Mouse (Mus musculus): ENCODE results near the gene Slc45a1.
A peak's percentile ranks its signal among the peaks of the same experiment; 100 is the strongest.

Slc45a1 gene

DNA sequence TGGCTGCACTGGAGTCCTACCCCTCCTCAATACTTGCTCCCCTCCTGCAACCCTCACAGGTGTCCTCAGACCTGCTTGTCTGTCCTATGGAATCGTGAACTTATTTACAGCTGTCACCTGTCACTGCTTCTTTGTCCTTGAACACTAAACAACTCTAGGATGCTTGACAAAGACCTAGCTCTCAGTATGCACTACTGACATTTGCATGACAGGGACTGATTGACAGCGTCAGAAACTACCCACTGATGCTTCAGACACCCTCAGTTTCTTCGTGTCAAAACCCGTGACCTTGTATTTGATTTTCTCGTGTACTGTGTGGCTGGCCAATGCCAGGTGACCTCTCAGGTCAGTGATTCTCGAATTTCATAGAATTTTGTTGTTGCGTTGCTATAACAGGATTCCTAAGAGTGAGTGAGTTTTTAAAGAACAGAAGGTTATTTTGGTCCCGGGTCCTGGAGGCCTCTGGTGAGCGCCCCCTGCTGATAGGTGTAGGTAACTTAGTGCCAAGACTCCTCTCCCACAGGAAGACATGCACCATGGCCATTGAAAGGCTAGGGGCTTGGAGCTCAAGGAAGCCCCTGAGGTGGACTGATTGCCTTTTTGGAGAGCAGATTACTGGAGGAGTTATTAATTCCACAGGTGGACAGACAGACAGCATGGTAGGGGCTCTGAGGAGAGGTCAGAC, 8.1 kb upstream of the Slc45a1 start:
- no peak for DNase-seq (ENCODE audit: low spot score)

DNA sequence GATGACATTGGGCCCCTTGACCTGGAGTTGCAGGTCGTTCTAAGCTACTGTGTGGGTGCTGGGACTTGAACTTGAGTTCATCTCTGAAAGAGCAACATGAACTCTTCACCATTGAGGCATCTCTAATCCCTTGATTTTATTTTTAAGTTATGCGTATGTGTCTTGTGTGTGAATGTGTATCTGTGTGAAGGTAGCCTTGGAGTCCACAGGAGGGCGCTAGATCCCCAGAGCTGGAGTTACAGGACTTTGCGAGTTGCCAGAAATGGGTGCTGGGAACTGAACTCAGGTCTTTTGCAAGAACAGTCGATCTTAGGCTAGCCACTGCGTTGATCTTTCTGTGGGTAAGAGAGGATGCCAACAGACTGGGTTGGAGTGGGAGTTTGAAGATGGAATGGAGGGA, 4.5 kb upstream of the Slc45a1 start:
- no peak for DNase-seq (ENCODE audit: low spot score)

DNA sequence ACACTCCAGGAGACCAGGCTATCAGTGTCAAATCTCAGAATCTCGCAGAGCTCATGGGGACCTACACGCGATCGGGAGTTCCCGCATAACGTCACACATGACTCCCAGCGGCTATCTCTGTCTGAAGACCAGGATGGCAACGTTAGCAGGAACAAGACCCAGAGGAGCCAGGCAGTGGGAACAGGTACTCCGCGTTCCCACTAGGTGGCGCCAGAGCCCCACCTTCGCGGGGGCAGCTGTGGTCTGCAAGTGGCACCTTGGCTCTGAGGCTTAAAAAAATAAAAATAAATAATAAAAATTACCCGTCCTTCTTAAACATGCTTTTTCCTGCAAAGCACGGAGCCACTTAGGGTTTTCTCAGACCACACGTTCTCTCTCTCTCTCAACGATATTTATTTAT, 4.0 kb upstream of the Slc45a1 start:
- DNase-seq (ENCODE audit: low spot score) = peak; percentile 80

DNA sequence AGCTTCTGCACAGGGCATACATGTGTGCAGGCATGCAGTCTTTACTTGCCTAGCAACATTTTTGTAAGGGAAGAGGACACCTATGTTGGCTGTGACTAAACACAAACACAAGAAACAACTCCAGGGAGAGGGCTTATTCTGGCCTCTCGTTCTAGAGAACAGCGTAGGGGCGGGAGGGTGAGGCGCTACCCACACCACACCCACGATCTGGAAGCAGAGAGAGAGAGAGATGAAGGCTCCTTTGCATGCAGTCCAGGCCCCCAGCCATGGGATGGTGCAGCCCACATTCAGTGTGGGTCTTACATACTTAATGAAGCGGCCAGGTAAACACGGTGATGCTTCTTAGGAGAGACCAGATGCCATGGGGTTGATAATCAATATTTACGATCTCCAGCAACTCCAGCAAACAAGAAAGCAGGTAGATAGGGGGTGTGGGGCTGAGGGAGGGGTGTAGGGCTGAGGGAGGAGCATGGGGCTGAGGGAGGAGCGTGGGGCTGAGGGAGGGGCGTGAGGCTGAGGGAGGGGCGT, 1.2 kb upstream of the Slc45a1 start:
- no peak for DNase-seq (ENCODE audit: low spot score)

DNA sequence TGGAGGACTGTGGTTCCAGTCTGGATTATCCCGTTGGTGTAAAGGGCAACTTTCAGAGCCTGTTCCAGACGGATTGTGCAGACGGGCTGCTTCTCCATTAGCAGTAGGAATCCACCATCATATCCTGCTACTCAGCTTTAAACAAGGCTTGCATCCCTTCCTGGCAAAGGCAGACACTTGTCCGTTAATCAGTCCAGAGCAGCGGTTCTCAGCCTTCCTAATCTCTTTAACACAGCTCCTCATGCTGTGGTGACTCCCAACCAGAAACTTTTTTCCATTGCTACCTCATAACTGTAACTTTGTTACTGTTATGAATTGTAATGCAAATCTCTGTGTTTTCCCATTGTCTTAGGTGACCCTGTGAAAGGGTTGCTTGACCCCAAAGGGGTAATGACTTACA, 2.6 kb downstream of the Slc45a1 start:
- no peak for DNase-seq (ENCODE audit: low spot score)

DNA sequence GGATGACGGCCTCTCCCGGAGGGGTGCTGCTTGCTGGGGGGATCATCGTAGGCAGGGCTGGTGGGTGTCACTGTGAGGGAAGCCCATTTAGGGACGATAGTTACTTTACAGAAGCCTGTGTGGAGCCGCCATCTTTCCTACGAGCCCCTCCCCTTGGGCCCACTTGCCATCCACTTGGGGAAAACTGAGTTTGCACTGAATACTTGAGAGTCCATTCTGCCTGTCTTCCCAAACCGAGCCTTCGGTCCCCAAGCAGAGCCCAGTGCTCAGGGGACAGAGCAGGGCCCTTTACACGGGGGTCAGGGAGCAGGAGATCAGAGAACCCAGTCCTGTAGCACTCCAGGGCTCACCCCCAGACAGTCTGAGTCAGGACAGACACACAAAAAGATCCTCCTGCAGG, 7.7 kb downstream of the Slc45a1 start:
- DNase-seq (ENCODE audit: low spot score) = no peak

DNA sequence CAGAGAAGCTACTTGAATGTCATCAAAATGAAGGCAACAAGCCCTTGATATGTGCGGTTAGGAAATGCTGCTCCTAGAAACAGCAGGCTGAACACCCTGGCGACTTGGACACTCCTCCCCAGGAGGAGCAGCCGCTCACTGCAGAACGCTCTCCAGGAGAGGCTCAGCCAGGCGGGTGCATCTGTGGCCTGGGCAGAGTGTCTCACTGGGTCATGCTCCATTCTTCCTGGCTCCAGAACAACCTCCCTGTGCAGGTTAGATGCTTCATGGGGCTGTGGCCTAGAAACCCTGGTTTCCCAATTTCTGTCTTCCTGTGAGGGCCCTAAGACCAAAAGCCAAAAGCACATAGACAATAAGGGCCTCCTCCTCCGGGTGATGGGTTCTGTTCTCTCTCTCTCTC, 15.3 kb downstream of the Slc45a1 start:
- DNase-seq (ENCODE audit: low spot score) = no peak

DNA sequence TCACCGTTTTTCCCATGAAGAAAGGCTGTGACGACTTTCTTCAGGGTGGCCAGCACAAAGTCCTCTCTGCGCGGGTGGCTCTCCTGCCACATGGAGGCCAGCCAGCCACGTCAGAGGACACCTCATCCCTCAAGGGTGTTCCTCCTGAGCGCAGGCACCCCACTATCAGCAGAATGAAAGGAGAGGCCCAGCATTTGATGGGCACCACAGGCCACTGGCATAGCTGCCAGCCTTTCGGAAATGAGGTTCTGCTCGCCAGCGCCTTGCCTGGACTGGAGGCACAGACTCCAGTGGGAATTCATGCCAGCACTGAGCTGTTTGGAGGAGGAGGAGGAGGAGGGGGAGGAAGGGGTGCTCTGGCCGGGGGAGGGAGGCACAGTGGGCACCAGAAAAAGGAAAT, 16.4 kb downstream of the Slc45a1 start:
- no peak for DNase-seq (ENCODE audit: low spot score)

DNA sequence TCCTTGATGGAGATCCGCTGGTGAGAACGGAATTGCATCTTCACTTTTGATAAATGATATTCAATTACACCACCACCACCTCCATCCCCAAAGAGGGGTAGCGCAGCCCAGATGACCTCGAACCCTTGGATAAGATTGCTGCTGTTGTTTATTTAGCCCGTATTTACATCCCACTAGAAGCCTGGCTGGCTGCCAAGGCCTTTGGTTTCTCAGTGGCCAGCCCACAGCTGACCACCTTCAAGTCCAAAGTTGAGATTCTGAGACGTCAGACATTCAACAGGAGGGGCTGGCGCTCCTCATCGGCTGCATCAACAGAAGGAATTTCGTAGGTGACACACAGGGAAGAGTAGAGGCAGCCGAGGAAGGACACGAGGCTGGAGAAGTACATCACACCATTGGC, 22.7 kb downstream of the Slc45a1 start:
- DNase-seq (ENCODE audit: low spot score) = no peak

DNA sequence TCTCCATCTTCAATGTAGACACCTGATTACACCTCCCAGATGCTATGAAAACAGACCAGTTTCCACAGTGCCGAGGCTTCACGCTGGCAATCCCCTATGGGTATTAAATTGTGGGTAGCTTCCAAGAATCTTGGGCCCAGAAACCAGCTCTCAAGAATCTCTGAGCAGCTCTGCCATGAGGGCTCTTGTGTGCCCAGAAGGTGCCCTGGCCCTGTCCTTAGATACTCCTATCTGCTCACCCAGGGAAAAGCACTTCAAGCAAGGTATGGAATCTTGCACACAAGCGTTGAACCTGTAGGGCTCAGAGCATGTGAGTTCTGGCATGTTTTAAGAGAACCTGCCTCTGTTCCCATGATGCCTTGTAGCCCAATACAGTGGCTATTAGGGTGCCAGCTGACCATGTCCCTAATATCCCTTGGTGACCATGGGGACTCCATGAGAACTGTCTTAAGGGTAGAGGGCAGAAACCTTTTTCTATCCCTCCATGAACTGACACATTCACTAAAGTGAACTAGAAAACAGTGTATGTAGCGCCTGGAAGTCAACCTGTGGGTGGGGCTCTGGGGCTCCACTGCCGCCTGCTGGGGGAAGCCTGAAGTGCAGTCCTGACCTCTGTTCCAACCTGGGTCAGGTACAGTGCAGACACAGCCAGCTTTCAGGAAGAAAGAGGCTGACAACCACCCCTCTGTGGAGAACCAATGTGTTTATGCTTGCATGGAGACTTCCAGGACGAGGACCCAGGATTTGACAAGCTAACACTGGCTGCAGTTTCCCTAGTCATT, 25.8 kb downstream of the Slc45a1 start:
- DNase-seq (ENCODE audit: low spot score) = peak; percentile 60

DNA sequence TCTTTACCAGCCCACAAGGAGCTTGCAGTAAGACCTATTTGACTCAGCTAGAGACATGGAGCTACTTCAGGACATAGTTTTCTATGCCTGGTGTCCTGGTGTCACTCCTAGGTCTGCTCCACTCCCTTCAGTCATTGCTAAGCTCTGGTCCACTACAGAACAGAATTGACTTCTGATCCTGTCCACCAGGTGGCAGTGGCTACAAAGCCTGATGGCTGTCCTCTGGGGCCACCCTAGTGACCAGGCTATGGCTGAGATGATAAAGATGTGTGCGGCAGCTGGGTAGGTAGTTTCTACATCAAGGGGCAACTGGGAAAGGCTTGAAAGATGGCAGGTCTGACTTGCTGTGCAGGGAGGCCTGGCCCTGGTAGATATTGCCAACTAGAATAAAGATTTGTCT, 26.5 kb downstream of the Slc45a1 start:
- DNase-seq (ENCODE audit: low spot score) = peak; percentile 70

DNA sequence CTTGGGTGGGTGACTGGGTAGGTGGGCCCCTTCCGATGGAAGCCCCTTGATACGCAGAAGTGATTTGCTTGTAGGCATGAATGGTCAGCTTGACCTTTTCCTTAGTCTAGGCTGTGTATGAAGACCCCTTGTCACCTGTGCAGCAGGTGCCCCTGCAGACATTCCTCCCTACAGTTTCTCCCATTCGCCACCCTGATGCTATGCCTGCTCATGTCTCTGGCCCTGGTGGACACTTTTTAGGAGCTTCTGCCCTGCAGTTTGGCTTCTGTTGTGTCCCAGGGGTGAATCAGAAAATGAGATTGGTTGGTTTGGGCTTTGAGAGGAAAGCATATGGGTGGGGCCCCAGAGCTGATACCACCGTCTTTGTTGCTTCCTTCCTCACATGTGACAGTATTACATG, 27.0 kb downstream of the Slc45a1 start:
- no peak for DNase-seq (ENCODE audit: low spot score)

DNA sequence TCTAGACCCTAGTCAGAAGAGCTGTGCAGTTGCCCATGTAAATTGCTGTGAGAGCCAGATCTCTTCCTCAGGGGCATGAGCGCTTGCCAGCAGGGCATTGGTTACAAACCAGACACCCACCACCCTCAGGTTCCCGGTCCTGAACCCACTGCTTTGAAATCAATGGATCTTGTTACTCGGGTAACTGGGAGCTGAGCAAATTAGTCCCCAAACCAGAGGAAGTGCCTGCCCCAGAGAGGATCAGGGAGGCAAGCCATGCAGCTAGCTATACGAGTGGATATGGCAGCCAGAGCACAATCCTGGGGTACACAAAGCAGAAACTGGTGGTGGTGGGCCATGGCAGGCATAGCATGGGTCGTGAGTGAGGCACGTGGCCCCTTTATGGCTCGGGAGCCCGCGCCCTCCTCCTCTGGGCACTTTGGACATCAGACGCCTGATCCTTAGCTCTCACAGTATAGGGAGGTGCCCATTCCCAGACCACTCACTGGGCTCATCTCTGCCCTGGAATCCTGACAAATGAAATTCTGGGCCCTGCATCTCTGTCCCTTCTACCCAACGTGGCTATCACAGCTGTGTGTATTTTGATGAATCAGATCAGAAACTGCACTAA, 27.7 kb downstream of the Slc45a1 start:
- no peak for DNase-seq (ENCODE audit: low spot score)

DNA sequence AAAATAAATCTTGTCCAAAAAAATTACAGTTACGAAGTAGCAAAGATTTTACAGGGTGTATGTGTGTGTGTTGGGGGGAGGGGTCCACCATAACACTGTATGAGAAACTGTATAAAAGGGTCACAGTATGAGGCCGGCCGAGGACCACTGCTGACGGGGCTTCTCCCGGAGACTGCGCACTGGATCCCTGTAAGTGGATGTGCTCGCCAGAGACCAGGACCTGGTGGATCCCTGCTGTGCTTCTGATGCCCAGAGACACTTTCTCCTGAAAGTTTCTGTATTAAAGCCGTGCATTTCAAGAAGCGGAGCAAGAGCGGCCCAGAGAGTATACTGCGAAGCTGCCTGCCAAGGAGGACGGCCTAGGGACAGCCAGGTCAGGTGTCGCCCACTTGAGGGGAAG, 29.3 kb downstream of the Slc45a1 start:
- DNase-seq (ENCODE audit: low spot score) = no peak

DNA sequence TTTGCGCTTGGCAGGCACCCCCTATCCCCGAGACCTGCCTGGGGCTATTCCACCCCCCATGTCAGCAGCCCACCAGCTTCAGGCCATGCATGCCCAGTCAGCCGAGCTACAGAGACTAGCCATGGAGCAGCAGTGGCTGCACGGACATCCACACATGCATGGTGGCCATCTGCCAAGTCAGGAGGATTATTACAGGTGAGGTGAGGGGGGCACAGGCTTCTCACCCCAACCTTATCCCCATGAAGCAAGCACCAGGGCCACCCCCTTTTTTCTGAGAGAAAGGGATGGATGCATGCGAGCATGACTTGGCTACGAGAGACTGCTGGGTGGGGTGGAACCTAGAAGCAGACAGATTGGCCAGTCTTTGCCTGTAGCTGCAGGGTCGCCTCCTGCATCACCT, 33.0 kb downstream of the Slc45a1 start:
- DNase-seq (ENCODE audit: low spot score) = no peak

DNA sequence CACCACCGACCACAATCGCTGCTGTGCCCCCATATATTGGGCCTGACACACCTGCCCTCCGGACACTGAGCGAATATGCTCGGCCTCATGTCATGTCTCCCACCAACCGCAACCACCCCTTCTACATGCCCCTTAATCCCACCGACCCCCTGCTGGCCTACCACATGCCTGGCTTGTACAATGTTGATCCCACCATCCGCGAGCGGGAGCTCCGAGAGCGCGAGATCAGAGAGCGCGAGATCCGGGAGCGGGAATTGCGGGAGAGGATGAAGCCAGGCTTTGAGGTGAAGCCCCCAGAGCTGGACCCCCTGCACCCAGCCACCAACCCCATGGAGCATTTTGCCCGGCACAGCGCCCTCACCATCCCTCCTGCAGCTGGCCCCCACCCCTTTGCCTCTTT, 35.1 kb downstream of the Slc45a1 start:
- DNase-seq (ENCODE audit: low spot score) = no peak

DNA sequence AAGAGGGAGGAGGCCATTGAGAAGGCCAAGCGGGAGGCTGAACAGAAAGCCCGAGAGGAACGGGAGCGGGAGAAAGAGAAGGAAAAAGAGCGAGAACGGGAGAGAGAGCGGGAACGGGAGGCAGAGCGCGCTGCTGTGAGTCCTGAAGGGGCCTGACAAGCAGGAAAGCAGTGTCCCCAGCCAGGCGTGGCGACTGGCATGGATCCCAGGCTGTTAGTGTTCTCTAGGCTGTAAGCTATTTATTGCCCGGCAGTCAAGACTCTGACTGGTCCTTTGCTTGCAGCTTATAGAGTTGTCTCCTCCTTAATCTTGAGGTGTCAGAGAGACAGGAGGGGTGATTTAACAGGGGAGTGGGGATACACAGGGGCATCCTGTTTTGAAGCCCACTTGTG, 35.9 kb downstream of the Slc45a1 start:
- DNase-seq (ENCODE audit: low spot score) = no peak

DNA sequence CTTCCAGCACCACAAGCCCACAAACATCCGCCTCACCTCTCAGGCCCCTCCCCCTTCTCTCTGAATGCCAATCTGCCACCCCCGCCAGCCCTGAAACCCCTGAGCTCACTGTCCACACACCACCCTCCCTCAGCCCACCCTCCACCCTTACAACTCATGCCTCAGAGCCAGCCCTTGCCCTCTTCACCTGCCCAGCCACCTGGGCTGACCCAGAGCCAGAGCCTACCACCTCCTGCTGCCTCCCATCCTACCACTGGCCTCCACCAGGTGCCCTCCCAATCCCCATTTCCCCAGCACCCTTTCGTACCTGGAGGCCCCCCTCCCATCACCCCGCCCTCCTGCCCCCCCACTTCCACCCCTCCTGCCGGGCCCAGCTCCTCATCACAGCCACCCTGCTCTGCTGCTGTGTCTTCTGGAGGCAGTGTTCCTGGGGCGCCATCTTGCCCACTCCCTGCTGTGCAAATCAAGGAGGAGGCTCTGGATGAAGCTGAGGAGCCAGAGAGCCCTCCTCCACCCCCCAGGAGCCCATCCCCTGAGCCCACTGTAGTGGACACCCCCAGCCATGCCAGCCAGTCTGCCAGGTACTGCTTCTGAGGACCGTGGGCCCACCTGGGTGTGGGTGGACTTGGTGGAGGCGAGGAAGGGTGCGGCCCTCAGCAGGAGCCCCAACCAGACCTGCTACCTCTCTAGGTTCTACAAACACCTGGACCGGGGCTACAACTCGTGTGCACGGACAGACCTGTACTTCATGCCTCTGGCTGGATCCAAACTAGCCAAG, 36.5 kb downstream of the Slc45a1 start:
- no peak for DNase-seq (ENCODE audit: low spot score)

DNA sequence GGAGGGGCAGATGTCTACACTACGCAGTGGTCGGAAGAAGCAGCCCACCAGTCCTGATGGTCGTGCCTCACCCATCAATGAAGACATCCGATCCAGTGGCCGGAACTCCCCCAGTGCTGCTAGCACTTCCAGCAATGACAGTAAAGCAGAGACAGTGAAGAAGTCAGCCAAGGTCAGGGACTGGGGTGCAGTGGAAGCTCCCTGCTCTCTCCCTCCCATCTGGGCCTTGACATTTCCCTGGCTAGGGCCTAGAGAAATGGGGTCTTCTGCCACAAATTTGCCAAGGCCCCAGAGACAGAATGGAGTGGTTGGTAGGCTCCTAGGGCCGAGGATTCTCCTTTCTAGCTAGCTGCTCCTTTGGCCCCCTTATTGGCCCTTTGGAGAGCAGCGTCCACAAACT, 38.3 kb downstream of the Slc45a1 start:
- no peak for DNase-seq (ENCODE audit: low spot score)

DNA sequence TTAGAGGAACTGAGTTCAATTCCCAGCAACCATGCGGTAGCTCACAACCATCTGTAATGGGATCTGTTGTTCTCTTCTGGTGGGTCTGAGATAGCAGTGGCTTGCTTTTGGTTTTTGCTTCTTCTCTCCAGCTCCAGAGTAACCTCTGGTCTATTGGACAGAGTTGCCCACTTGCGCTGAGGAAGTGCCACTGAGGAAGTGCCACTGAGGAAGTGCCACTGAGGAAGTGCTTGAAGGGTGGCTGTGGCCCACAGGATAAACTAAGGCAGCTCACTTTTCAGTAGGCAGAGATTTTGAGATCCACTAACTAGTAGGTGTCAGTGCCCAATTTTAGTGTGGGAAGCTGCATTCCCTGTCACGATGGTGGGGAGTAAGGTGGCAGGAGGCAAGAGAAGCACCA, 43.3 kb downstream of the Slc45a1 start:
- no peak for DNase-seq (ENCODE audit: low spot score)

DNA sequence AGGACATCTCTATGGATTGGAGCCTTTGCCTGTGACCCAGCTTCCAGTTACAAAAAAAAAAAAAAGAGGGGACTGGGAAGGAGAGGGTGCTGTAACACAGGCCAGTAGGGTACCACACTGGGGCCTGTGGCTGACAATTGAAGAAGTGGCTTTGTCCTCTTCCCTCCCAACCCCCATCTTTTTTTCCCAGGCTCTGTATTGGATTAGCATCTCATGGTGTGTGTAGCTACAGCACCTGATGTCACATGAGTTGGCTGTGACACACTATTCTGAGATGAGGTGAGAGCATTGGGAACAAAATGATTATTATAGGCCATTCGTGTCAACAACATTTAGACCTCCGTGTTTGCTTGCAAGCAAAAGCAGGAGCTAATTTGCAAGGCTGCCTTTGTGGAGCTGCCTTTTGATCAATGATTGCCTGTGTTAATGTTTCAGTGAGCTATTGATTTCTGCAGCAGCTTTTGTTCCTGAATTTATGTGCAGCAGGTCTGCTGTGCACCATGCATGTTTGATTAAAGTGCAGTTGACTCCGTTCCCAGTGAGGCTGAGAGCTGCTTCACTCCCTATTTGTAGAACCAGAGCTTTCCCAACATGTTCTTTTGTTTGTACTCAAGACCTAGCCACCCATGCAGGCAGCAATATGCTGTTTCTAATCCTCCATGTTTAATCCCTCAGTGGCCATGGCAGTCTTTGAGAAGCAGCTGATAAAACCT, 45.4 kb downstream of the Slc45a1 start:
- peak; percentile 44 for DNase-seq (ENCODE audit: low spot score)

DNA sequence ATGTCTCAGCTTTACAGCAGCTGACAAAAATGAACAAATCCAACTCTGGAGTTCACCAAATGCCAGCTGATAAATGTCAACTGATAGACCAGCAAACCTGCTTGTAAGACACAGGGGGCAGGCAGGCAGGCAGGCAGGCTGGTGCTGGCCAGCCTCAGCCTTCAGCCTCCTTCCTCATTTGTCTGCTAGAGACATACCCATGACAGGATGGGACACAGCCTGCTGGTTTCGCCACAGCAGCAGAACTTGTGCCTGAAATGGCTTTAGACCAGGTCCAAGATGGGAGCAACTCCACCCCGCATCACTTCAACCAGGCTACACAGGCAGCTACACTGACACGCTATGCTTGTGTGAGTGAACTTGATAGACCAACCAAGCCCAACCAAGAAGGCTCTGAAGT, 46.2 kb downstream of the Slc45a1 start:
- DNase-seq (ENCODE audit: low spot score) = peak; percentile 49

Data from layer of hippocampus, adult 11-12 months (tissue).